Mouse (Mus musculus): ENCODE data around the gene Cd2. TPM values are rescaled to one million over a fixed set of nuclear protein-coding genes. Genes with fewer than 3 reads are reported as not detected.

Cd2 gene
- polyA plus RNA-seq (2014; fragmentation: Nextera tagmentation; extraction: Ambion mirVana) = 0.30 and 0.45 TPM in 2 replicates

GRCm38 (mm10) chr3:101287911-101288311, at the start of gene Cd2:
TSS of gene Cd2 (minus strand) at chr3:101287939.
- 30% methylated on average over 4 of the region's 4 CpGs for WGBS
- Histone ChIP-seq H3K27me3 (replicated peaks; ENCODE audit: control insufficient read depth, insufficient read depth, low read length) (no peaks in the 10 kb centered on the region), H3K9me3 (replicated peaks; ENCODE audit: control insufficient read depth, low read length) (0 out of 2 replicates have a peak, but pooled peaks cover 2% of the 10 kb centered on the region), H3K27ac (ENCODE audit: low read depth, low read length) (no peak within 1 kb of the TSS), H3K4me3 (ENCODE audit: low read depth, low read length) (no peak within 1 kb of the TSS), H3K36me3 (ENCODE audit: control insufficient read depth, insufficient read depth, low read length) (no peaks in the 10 kb centered on the region), H3K4me1 (ENCODE audit: control insufficient read depth, insufficient read depth, low read length) (no peaks in the 10 kb centered on the region), H3K9ac (ENCODE audit: low read length) (no peak within 1 kb of the TSS), H3K4me2 (ENCODE audit: low read length) (no peak within 1 kb of the TSS)
- no peak for ATAC-seq
- DNase-seq (ENCODE audit: low spot score) = no peak

- no peak for DNase-seq (ENCODE audit: low spot score)
- H3K27me3 ChIP-seq (replicated peaks; ENCODE audit: control insufficient read depth, insufficient read depth, low read length) = no peaks in the 10 kb centered on the region
- 88% methylated on average over 7 of the region's 7 CpGs for WGBS
Observed at GRCm38 (mm10) chr3:101328617-101329016, 40.9 kb upstream of the Cd2 start.

GRCm38 (mm10) chr3:101327248-101327647, 39.5 kb upstream of the Cd2 start:
- Histone ChIP-seq H3K4me3 (ENCODE audit: low read depth, low read length) (no peak overlapping the region), H3K9me3 (replicated peaks; ENCODE audit: control insufficient read depth, low read length) (no peaks in the 10 kb centered on the region), H3K36me3 (ENCODE audit: control insufficient read depth, insufficient read depth, low read length) (no peaks in the 10 kb centered on the region), H3K4me2 (ENCODE audit: low read length) (no peak overlapping the region), H3K27me3 (replicated peaks; ENCODE audit: control insufficient read depth, insufficient read depth, low read length) (no peaks in the 10 kb centered on the region), H3K9ac (ENCODE audit: low read length) (no peak overlapping the region), H3K4me1 (ENCODE audit: control insufficient read depth, insufficient read depth, low read length) (no peaks in the 10 kb centered on the region), H3K27ac (ENCODE audit: low read depth, low read length) (no peak overlapping the region)
- 69% methylated on average over 2 of the region's 2 CpGs for WGBS
- ATAC-seq = no peak
- no peak for DNase-seq (ENCODE audit: low spot score)

More at GRCm38 (mm10) chr3:101328617-101329016, 40.9 kb upstream of the Cd2 start:
- Histone ChIP-seq H3K36me3 (ENCODE audit: control insufficient read depth, insufficient read depth, low read length) (no peaks in the 10 kb centered on the region), H3K9me3 (replicated peaks; ENCODE audit: control insufficient read depth, low read length) (no peaks in the 10 kb centered on the region), H3K27ac (ENCODE audit: low read depth, low read length) (no peak overlapping the region), H3K4me1 (ENCODE audit: control insufficient read depth, insufficient read depth, low read length) (no peaks in the 10 kb centered on the region), H3K4me2 (ENCODE audit: low read length) (no peak overlapping the region), H3K9ac (ENCODE audit: low read length) (no peak overlapping the region), H3K4me3 (ENCODE audit: low read depth, low read length) (no peak overlapping the region)
- ATAC-seq = no peak

- Histone ChIP-seq H3K36me3 (ENCODE audit: control insufficient read depth, insufficient read depth, low read length) (no peaks in the 10 kb centered on the region), H3K9ac (ENCODE audit: low read length) (no peak overlapping the region), H3K27ac (ENCODE audit: low read depth, low read length) (no peak overlapping the region), H3K4me1 (ENCODE audit: control insufficient read depth, insufficient read depth, low read length) (no peaks in the 10 kb centered on the region), H3K4me2 (ENCODE audit: low read length) (no peak overlapping the region), H3K27me3 (replicated peaks; ENCODE audit: control insufficient read depth, insufficient read depth, low read length) (no peaks in the 10 kb centered on the region), H3K4me3 (ENCODE audit: low read depth, low read length) (no peak overlapping the region), H3K9me3 (replicated peaks; ENCODE audit: control insufficient read depth, low read length) (no peaks in the 10 kb centered on the region)
- no peak for DNase-seq (ENCODE audit: low spot score)
- 70% methylated on average over 10 of the region's 10 CpGs for WGBS
- ATAC-seq = no peak
Observed at GRCm38 (mm10) chr3:101322437-101322836, 34.7 kb upstream of the Cd2 start.

- ATAC-seq (no peak), DNase-seq (ENCODE audit: low spot score) (no peak)
- Histone ChIP-seq H3K27ac (ENCODE audit: low read depth, low read length) (no peak overlapping the region), H3K36me3 (ENCODE audit: control insufficient read depth, insufficient read depth, low read length) (no peaks in the 10 kb centered on the region), H3K4me2 (ENCODE audit: low read length) (no peak overlapping the region), H3K4me3 (ENCODE audit: low read depth, low read length) (no peak overlapping the region), H3K9me3 (replicated peaks; ENCODE audit: control insufficient read depth, low read length) (no peaks in the 10 kb centered on the region), H3K9ac (ENCODE audit: low read length) (no peak overlapping the region), H3K27me3 (replicated peaks; ENCODE audit: control insufficient read depth, insufficient read depth, low read length) (no peaks in the 10 kb centered on the region), H3K4me1 (ENCODE audit: control insufficient read depth, insufficient read depth, low read length) (no peaks in the 10 kb centered on the region)
- WGBS = 74% methylated on average over 7 of the region's 7 CpGs
Observed at GRCm38 (mm10) chr3:101320874-101321273, 33.1 kb upstream of the Cd2 start.

GRCm38 (mm10) chr3:101318516-101319170, 30.9 kb upstream of the Cd2 start:
- H3K27me3 ChIP-seq (replicated peaks; ENCODE audit: control insufficient read depth, insufficient read depth, low read length) = no peaks in the 10 kb centered on the region
- no peak overlapping the region for H3K4me2 ChIP-seq (ENCODE audit: low read length)
- no peak overlapping the region for H3K9ac ChIP-seq (ENCODE audit: low read length)
- H3K36me3 ChIP-seq (ENCODE audit: control insufficient read depth, insufficient read depth, low read length) = no peaks in the 10 kb centered on the region
- ATAC-seq = no peak
- H3K4me1 ChIP-seq (ENCODE audit: control insufficient read depth, insufficient read depth, low read length) = no peaks in the 10 kb centered on the region
- DNase-seq (ENCODE audit: low spot score) = no peak
- 90% methylated on average over 6 of the region's 6 CpGs for WGBS
- H3K9me3 ChIP-seq (replicated peaks; ENCODE audit: control insufficient read depth, low read length) = no peaks in the 10 kb centered on the region
- H3K27ac ChIP-seq (ENCODE audit: low read depth, low read length) = no peak overlapping the region
- H3K4me3 ChIP-seq (ENCODE audit: low read depth, low read length) = no peak overlapping the region

GRCm38 (mm10) chr3:101318115-101318514, 30.4 kb upstream of the Cd2 start:
- WGBS = 71% methylated on average over 6 of the region's 6 CpGs
- ATAC-seq (no peak), DNase-seq (ENCODE audit: low spot score) (no peak)
- Histone ChIP-seq H3K4me3 (ENCODE audit: low read depth, low read length) (no peak overlapping the region), H3K27ac (ENCODE audit: low read depth, low read length) (no peak overlapping the region), H3K4me1 (ENCODE audit: control insufficient read depth, insufficient read depth, low read length) (no peaks in the 10 kb centered on the region), H3K36me3 (ENCODE audit: control insufficient read depth, insufficient read depth, low read length) (no peaks in the 10 kb centered on the region), H3K9me3 (replicated peaks; ENCODE audit: control insufficient read depth, low read length) (no peaks in the 10 kb centered on the region), H3K27me3 (replicated peaks; ENCODE audit: control insufficient read depth, insufficient read depth, low read length) (no peaks in the 10 kb centered on the region), H3K9ac (ENCODE audit: low read length) (no peak overlapping the region), H3K4me2 (ENCODE audit: low read length) (no peak overlapping the region)

GRCm38 (mm10) chr3:101314954-101315353, 27.2 kb upstream of the Cd2 start:
- H3K9ac ChIP-seq (ENCODE audit: low read length) = no peak overlapping the region
- H3K27ac ChIP-seq (ENCODE audit: low read depth, low read length) = no peak overlapping the region
- no peaks in the 10 kb centered on the region for H3K4me1 ChIP-seq (ENCODE audit: control insufficient read depth, insufficient read depth, low read length)
- DNase-seq (ENCODE audit: low spot score) = no peak
- no peaks in the 10 kb centered on the region for H3K9me3 ChIP-seq (replicated peaks; ENCODE audit: control insufficient read depth, low read length)
- 70% methylated on average over 6 of the region's 6 CpGs for WGBS
- ATAC-seq = no peak
- no peaks in the 10 kb centered on the region for H3K36me3 ChIP-seq (ENCODE audit: control insufficient read depth, insufficient read depth, low read length)
- no peak overlapping the region for H3K4me2 ChIP-seq (ENCODE audit: low read length)
- no peaks in the 10 kb centered on the region for H3K27me3 ChIP-seq (replicated peaks; ENCODE audit: control insufficient read depth, insufficient read depth, low read length)
- H3K4me3 ChIP-seq (ENCODE audit: low read depth, low read length) = no peak overlapping the region

- H3K27ac ChIP-seq (ENCODE audit: low read depth, low read length) = no peak overlapping the region
- H3K27me3 ChIP-seq (replicated peaks; ENCODE audit: control insufficient read depth, insufficient read depth, low read length) = no peaks in the 10 kb centered on the region
- 83% methylated on average over 8 of the region's 8 CpGs for WGBS
- H3K9me3 ChIP-seq (replicated peaks; ENCODE audit: control insufficient read depth, low read length) = no peaks in the 10 kb centered on the region
- no peak for ATAC-seq
- H3K4me1 ChIP-seq (ENCODE audit: control insufficient read depth, insufficient read depth, low read length) = no peaks in the 10 kb centered on the region
- no peaks in the 10 kb centered on the region for H3K36me3 ChIP-seq (ENCODE audit: control insufficient read depth, insufficient read depth, low read length)
- no peak overlapping the region for H3K4me2 ChIP-seq (ENCODE audit: low read length)
- DNase-seq (ENCODE audit: low spot score) = no peak
- H3K4me3 ChIP-seq (ENCODE audit: low read depth, low read length) = no peak overlapping the region
- no peak overlapping the region for H3K9ac ChIP-seq (ENCODE audit: low read length)
Observed at GRCm38 (mm10) chr3:101313266-101314051, 25.7 kb upstream of the Cd2 start.
